Mouse (Mus musculus) liver, adult (tissue): ENCODE results near the gene Ei24.

ENCODE experiments used
- GATA4 ChIP-seq: IDR thresholded peaks from 2 replicates; pipeline ENCODE4 v1.6.1; 2014; ENCODE audit warnings: mild to moderate bottlenecking, low read length; ENCODE audit not compliant: insufficient replicate concordance

The Ei24 gene

DNA sequence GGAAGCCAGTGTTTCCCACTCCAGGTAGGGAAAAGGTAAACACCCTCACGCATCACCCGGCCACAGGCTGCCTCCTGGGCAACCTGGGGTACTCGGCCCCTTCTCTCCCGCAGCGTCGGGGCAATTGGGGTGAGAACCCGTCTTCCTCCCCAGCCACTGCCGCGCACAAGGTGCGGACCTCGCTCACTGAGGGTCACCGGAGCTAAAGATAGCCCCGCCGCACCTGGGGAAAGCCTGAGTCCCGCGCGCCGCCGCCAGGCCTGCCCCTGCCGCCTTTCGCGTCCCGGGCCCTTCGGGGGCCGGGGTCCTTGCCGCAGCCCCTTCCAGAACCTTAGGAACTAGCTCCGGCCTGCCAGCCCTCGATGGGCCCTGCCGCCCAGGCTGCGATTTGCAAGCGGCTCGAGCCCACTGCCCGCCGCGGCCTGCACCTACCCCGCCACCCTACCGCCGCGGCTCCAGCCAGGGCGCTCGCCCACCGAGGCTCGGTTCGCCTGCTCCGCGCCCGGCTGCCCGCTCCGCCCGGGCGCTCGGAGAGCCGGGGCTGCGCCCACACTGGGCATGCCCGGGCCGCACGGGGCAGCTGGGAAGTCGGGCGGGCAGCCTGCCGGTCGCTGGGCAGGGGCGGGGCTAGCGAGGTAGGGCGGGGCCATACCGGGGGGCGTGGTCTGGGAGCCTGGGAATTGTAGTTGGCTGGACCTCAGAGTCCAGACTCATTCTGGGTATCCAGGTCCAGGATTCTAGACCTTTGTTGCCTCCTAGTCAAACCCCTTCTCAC lies at the start of gene Ei24:
Ei24 (minus strand) TSS at position 613 of the 775 bp plus-strand sequence.
- TF ChIP-seq GATA4 = no peak

DNA sequence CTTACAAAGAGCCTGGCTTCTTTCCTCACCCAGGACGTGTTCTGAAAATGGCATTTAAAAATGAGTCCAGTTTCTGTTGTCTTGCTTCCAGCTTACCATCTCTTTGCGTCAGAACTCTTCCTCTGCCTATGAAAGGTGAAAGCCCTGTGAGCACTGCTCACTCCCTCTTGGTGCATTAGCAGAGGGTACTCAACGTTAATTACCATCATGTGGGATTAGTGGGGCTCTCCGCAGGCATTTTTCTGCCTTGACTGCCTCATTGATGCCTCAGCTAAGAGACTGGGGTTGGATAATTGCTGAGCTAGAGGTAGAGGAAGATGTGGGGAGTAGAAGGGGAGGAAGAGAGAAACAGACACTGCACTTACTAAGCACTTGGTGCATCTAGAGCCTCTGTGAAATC lies 49.2 kb upstream of the Ei24 start:
- TF ChIP-seq GATA4 = no peak

DNA sequence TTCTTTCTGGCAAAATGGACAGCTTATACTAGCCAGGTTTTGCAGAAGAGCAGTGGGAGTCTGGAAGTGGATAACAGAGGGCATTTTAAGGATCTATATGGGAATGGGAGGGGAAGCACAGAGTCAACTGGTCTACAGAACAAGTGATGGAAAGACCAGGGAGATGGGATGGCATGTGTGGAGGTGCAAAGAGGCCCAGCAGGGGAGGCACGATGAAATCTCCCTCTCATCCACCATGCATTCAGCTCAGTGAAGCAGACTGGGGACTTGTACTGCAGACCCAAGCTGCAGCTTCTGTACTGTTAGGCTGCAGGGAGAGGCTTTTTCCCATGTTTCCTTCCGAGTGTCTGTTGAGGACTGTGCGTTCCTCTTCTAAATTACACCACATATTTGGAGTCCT lies 36.7 kb upstream of the Ei24 start:
- TF ChIP-seq GATA4 = no peak

DNA sequence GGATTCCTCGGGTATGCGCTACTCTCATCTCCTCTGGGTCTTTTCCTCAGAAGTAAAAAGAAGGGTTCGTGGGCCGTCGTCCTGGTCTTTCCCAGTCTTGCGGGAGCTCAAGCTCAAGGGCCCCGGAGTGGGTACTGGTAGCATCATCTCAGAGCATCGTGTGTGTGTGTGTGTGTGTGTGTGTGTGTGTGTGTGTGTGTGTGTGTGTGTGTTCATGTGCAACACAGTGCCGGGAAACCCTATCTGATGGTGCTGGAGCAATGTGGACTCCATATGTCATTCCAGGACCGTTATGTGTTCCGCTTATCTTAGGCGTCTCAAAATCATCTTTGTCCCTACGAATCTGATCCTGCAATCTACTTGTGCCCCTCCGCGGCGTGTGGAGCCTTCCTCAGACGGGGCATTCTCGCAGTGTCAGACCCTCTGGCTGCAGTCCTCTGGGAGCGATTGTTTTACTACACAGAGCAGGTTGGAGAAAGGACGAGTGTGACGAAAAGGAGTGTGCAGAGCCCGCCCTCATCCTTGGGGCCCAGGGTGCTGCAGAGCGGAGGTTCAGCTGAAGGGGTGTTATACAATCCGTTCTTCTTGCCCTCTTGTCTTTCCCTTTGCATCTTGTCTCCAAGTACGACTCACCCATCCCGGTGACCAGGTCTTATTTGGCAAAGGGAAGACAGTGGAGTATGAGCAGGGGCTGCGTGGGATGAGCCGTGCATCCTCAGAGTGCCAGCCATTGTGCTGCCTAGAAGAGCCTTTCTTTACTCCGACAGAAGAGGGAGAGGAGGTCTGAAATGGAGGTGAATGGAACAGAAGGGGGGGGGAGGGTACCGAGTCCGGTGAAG lies 36.1 kb upstream of the Ei24 start:
- no peak for TF ChIP-seq GATA4

DNA sequence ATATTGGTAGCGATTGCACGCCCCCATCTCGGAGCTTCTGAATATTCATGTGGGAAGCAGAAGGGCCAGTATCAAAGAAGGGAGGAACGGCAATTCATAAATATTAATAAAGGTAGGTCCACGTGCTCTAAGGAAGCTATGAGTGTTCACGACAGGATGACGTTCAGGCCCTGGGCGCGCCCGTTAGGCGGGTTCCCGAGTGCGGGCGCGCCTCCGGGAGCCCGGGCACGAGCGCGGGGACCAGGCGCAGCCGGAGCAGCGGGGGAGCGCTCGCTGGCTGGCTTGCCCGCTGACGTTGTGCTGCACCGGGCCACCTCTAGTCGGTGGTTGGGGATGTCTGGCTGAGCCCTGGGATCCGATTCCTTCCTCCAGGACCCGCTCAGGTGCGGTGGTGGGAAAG lies 35.3 kb upstream of the Ei24 start:
- no peak for TF ChIP-seq GATA4

DNA sequence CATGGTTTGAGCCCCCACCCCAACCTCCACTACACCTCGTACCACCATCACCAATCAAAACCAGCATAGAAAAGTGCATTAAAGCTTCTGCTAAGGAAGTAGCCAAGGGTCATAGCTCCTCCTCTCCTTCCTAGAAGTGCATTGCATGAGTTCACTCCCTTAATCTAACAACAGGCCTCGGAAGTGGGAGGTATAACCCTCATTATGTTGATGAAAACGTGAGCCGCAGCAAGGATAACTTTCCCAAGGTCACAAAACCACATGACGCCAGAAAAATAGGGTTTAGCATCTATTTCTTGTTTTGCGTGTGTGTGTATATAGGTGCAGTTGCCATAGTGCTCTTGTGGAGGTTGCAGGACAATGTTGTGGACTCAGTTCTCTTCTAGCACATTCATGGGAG lies 34.2 kb upstream of the Ei24 start:
- TF ChIP-seq GATA4 = no peak

DNA sequence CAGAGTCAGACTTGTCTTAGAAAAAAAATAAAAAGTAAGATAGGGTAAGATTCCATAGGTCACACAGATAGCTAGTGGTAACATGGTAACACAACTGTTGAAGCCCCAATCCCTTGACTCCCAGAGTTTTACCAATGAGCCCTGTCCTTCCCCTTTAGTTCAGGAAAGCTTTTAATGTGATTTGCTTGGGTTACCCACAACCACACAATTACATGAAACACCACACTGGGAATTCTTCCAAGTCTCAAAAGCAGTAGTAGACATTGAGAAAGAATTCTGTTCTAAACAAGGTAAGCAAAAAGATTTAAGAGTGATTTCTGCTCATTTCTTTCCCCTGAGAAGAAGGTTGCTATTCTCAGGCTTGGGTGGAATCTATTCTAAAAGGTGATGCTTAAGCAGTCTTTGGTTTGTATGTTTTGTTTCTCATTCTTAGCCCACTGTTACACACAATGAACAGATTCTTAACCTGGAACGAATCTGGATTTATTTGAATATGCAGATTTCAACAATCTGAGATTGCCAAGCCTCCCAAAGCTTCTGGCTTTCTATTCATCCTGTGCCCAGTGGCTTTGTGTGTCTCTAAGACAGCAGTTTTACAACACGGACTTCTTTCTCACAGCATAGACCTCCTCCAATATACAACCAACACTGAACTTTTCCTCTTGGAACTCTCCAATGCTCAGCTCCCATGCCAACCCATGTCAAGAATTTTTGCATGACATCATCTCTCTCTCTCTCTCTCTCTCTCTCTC lies 29.6 kb upstream of the Ei24 start:
- no peak for TF ChIP-seq GATA4

DNA sequence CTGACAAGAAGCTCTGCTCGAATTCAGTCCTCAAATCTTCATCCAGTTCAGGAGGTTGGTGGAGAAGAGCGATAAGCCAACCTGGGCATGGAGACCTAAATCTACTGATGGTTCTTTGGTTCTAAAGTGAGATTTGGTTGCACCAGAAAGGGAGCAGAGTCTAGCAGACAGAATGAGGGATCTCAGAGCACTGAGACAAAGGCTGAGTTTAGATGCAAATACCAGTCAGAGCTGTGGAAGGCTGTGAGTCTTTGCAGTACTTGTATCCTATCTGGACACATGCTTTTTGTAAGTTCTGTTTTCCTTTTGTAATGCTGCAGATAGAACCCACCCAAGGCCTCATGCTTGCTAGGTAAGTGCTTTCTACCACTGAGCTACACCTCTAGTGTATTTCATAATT lies 24.8 kb upstream of the Ei24 start:
- no peak for TF ChIP-seq GATA4

DNA sequence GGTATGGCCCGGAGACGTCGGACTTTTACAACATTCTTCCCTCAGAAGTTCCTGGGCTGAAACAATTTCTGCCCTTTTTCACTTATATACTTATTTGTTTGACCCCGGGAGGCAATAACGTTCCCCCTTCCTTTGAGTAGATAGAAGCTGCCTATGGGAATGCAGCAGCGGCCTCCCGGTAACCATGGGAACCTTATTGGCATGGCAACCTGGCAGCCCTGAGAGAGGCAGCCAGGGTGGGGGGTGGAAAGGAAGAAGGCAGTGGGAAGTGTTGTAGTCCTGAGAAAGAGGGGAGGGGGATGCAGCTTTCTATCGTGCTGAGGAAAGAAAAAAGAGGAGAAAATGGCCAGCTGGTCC lies 24.4 kb upstream of the Ei24 start, which contains the start of gene Fez1:
Fez1 (plus strand) TSS at position 221 of the 357 bp plus-strand sequence.
- TF ChIP-seq GATA4 = no peak

DNA sequence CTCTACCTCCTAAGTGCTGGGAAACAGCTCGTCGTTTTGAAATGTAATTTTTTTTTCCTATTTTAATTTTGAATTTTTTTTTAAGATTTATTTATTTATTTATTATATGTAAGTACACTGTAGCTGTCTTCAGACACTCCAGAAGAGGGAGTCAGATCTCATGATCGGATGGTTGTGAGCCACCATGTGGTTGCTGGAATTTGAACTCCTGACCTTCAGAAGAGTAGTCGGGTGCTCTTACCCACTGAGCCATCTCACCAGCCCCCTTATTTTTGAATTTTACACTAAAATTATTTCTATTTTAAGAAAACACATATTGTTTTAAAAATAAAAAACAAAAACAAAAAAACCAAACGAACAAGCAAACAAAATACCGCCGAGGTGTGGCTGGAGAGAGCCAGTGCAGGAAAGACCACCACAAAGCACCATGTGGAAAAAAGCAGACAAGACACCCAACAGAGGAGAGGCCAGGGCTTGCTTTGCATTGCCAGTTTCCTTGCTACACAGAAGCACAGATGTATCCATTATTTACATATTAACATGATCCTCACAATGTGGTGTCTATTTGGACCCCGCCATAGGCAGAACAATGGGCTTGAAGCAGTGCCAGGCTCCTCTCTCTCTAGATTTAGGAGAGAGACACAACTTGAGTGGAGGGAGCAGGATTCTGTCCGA lies 23.9 kb upstream of the Ei24 start:
- no peak for TF ChIP-seq GATA4

DNA sequence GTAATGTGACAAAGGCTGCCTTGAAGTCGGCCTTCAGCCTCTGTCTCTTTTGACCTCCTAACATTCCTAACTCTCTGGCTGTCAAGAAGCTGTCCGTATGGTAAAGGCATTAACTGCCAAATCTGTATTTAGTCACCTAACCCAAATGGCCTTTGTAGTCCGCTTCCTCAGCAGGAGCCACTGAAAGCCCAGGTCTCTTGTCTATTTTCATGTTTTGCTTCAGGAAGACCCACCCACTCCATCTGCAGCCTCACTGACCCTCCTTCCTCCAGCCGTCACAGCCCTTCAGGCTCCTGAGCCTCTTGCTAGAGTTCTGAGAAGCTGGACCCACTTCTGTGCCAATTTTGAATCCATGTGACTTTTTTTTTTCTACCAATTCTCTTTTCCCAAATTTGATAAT lies 21.7 kb upstream of the Ei24 start:
- no peak for TF ChIP-seq GATA4

DNA sequence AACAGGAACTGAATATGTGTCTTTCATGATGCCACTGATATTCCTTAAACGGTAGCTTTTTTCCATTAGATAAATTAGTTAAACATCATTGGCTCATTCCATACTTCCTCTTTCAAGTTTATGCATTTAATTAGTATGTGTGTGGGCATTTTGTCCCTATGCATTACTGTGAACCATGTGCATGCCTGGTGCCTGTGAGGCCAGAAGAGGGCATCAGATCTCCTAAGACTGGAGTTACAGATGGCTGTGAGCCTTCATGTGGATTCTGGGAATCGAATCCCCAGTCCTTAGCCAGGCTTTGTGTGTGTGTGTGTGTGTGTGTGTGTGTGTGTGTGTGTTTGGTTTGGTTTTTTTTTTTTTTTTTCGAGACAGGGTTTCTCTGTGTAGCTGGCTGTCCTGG lies 17.3 kb upstream of the Ei24 start:
- no peak for TF ChIP-seq GATA4

DNA sequence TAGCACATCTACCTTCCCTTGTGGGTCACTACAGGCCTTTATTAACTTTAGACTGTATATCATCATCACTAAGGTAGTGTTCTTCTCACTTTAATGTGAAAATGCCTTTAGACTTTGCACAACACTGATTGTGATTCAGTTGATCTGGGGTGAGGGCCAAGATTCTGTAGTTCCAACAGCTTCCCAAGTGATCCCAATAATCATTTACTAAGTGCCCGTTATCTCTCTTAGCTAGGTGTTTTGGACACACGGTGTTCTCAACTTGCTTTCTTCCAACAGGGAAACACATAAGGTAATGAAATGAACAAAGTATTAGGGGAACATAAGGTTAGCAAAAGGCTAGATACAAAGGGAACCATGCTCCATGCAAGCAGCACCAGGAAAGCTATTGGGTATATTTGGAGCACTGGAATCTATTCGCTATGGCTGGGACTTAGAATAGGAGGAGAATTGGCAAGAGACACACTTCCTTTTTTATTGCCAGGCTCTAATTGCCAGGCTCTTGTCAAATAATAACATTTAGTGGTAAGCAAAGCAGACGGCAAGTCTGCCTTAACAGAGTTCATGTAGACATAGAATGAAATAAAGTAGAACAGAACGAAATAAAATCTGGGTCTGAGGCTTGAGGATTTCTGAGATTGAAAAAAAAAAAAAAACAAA lies 11.1 kb upstream of the Ei24 start:
- peak; percentile 99 for TF ChIP-seq GATA4

DNA sequence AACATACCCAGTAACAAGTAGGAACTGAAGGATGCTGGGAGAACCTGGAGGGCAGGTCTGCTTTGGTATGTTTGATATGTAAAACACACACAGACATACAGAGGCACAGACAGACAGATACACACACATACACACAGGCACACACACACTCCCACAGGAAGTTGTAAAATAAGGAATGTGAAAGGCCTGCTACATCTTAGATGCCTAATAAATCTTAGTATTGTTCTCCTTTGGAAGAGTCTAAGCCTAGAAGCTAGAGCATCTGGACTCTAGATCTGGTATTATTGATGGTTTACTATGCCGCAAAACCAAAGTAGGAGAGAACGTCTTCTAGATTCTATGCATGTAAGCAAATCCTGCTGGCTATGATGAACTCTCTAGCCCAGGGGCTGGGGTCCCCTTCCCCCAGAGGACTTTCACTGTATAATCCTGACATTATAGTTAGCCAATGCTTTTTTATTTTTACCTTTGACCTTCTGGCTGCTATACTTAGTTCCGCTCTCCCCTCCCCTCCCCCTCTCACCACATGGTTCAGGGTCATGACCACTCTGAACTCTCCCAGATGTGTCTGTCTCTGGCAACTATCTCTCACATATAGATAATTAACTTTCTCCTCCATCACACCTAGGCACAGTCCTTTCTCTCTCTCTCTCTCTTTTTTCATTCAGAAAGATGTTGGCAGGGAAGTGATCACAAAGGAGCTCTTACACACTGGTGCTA lies 8.2 kb upstream of the Ei24 start:
- TF ChIP-seq GATA4 = no peak
